Mouse (Mus musculus) adrenal gland, adult (tissue): Measurements from ENCODE around the gene Gm7138.
"Not testable (repeated sequence)": the region's sequence is repeated elsewhere in the genome, so short reads cannot be mapped to it uniquely, and the experiment has no call there.

Experiments used
- DNase-seq, 2 experiments: peaks; one replicate each; pipeline ENCODE4 v3.0.0; 2022 to 2023; ENCODE audit warnings: low spot score in 1 of 2; ENCODE audit not compliant: inconsistent age in 2 of 2

Gm7138 gene

DNA sequence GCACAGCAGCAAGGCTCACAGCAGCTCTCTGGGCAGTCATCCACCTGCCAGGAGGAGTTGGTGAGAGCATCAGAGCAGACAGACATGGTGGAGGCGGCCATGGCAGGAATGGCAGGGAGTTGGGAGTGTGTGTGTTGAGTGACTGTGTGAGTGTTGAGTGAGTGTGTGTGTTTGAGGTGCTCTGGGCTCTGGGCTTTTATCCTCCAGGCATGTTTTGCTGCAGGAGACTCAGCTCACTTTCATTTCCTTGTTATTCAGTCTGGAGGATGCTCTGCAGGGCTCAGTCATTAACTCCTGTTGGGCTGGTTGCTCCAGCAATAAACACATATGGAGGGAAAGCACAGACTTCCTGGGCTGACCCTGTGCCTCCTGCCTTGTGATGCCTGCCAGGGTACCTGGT lies at the start of gene Gm7138:
TSS of gene Gm7138 (minus strand) at position 101 of the 400 bp plus-strand sequence.
- DNase-seq = not testable (repeated sequence)

DNA sequence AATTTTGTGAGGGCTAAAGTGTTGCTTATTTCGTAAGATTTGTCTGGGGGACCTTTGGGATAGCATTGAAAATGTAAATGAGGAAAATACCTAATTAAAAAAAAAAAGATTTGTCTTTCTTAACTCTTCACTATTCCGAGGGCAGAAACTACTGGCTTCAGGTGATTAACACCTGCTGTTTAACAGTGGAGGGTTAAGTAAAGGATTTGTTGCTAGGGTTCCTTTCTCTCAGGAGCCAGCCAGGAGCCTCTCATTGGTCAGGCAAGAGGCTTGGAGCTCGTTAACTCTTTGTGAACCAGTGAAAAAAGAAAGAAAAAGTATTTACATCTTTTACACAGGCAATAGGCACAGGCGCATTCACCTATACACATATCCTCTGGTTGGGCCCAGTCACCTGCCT lies 42.5 kb upstream of the Gm7138 start:
- DNase-seq = no peak

DNA sequence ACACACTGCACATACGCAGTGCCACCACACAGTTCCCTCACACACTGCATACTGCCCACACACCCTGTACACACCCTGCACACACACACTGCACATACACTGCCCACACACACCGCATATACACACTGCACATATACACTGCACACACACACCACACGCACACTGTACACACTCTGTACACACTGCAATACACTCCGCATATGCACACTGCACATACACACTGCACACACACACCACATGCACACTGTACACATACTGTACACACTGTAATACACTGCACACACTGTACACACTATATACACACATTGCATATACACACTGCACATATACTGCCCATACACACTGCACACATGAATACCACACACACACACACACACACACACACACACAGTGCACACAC lies 41.8 kb upstream of the Gm7138 start:
- DNase-seq = no peak

DNA sequence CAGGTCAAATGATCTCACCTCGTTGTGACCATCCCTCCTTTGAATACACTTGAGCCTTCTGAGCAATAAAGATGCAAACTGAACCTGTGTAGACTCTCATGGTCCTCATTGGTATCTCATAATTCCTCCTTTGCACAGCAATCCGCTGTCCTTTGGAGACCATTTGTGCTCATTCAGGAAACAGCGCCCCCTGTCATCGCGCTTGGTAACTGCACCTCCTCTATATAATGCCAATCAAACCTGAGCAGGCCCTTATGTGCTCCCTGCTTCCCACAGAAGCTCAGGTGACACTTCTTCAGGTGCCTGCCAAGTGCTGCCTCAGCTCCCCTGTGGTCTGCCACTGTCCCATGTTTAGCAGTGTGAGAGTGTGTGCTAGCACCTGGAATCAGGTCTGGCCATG lies 38.8 kb upstream of the Gm7138 start:
- DNase-seq = peak in 1 of 2 experiments; percentile 54

DNA sequence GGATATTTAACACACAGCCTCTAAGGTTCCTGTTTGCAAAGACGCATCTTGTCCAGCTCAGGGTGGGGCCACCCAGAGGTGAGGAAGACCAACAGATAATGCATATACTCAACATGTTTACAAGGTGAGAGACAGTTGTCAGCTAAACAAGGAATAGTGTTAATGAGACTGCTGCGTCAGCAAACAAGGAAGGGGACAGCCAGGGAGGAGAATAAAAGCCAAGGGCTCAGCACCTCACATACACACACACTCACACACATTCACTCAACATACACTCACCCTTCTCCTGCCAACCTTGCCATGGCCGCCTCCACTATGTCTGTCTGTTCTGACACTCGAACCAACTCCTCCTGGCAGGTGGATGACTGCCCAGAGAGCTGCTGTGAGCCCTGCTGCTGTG lies 37.6 kb upstream of the Gm7138 start, which contains the start of gene Gm2696:
TSS of gene Gm2696 (plus strand) at position 301 of the 400 bp plus-strand sequence.
- no peak for DNase-seq

DNA sequence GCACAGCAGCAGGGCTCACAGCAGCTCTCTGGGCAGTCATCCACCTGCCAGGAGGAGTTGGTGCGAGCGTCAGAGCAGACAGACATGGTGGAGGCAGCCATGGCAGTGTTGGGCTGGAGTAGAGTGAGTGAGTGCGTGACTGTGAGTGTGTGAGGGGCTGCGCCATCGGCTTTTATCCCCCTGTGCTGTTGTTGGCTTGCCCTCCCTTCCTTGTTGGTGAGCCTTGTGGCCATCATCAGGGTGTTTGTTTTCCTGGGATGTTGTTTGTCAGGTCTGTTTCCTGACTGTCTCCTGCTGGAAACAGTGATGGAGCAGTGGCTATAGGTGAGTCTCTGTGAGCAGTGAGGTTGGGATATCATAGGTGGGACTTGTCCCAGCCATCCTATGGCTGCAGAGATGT lies 35.0 kb upstream of the Gm7138 start, which contains the start of gene Gm9507:
TSS of gene Gm9507 (minus strand) at position 101 of the 400 bp plus-strand sequence.
- no peak for DNase-seq

DNA sequence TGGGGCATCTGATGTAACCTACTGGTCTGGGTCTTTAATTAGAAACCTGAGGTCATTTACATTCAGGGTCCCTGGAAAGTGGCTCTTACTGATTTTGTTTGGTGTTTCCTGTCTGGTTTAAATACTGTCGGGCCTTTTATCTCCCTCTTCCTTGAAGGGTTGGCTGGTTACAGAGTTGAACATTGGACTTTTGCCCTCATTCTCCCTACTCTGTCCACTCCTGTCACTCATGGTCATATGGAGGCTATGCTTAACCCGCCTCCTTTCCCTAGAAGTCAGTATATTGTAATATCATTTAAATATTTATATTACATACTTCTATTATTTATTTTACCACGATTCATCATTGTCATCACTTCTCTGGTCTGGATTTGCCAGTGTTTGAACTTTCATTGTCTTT lies 27.4 kb upstream of the Gm7138 start:
- DNase-seq = no peak

DNA sequence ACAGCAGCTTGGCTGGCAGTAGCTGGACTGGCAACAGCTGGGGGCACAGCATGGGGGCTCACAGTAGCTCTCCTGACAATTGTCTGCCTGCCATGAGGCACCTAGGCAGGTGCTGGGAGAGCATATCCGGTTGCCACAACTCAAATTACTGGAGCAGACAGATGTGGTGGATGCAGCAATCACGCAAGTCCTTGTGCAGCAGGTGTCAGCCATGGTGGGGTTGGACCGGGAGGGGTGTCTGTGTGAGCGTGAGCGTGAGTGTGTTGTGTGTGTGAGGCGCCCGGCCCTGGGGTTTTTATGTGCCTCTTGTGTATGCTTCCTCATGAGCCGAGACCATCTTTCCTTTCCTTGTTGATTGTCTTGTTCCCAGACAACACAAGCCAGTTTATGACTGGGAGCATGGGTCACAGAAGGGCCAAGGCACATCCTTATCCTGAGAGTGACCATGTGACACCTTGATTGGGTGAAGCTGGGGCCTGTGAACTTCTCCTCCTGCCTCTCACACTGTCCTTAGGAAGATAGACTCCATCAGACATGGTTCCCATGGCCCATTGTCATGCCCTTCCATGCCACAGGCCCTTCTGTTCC lies 22.3 kb upstream of the Gm7138 start, which contains the start of gene Gm19668:
TSS of gene Gm19668 (minus strand) at position 213 of the 588 bp plus-strand sequence.
- DNase-seq = no peak

DNA sequence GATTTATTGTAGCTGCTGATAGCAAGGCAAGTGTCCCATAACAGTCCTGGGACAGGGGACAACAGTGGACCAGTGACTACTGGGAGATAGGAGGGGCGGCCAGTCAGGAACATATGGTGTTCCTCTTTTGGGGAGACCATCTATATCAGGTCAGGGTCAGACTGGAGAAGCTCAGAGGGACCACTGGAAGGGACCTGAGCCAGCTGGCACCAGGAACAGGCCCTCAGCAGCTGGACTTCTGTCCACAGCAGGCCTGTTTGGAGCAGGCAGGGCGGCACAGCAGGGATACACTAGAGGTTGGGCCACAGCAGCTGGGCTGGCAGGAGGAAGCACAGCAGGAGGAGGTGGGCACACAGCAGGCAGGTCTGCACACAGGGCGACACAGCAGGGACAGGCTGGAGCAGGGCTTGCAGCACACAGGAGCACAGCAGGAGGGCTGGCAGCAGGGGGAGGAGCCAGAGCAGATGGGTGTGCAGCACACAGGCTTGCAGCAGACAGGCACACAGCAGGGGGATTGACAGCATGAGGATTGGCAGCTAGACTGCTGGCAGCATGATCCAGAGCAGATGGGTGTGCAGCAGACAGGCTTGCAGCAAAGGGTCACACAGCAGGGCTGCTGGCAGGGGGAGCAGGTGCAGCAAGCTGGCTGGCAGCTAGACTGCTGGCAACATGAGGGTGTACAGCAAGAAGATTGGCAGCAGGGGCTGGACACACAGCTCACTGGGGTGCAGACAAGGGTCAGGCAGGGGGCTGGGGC lies 21.6 kb upstream of the Gm7138 start:
- DNase-seq = not testable (repeated sequence)

DNA sequence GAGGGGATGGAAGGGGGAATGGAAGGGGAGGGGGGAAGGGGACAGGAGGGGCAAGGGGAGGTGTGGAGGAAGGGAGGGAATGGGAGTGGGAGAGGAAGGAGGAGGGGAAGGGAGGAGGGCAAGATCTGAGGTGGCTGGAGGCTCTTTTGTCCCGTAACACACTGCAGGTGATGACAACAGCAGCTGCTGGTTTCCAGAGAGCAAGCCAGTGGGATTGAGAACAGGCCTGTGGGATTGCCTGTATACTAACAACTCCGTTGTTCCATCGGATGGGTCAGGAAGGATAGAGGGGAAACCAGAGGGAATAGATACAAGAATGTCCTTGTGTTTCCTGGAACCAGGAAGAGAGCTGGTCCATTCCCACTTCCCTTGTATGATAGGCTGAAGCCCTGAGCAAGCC lies 20.9 kb upstream of the Gm7138 start:
- no peak for DNase-seq

DNA sequence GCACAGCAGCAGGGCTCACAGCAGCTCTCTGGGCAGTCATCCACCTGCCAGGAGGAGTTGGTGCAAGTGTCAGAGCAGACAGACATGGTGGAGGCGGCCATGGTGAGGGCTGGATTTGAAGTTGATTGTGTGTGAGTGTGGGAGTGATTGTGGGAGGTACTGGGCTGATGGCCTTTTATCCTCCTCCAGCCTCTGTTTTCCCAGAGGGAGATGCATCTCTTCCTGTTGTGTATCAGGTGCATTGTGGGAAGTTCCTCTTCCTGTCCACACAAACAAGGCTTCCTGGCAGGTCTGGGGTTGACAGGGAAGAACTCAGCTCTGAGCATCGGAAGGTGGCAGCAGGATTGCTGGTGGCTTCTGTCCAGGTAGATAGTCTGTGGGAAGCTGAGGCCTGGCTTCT lies 18.2 kb upstream of the Gm7138 start, which contains the start of gene Gm9639:
TSS of gene Gm9639 (minus strand) at position 101 of the 400 bp plus-strand sequence.
- no peak for DNase-seq

DNA sequence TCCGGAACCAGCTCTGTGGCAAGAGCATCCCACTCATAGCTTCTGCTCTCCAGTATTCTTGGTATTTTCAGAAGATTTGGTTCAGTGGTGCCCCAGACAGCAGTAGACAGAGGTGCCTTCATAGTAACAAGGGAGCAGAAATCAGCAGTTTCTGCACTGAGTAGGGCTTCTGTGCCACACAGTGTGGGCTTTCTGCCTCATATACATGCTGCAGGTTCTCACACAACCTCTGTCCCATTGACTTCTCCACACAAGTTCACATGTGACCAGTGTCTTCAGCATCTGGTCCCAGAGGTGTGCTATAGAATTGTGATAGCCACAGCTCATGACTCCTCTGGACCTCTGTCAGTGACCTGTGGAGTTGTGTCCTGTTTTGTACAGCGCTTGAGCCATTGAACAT lies 11.9 kb upstream of the Gm7138 start:
- DNase-seq = no peak

DNA sequence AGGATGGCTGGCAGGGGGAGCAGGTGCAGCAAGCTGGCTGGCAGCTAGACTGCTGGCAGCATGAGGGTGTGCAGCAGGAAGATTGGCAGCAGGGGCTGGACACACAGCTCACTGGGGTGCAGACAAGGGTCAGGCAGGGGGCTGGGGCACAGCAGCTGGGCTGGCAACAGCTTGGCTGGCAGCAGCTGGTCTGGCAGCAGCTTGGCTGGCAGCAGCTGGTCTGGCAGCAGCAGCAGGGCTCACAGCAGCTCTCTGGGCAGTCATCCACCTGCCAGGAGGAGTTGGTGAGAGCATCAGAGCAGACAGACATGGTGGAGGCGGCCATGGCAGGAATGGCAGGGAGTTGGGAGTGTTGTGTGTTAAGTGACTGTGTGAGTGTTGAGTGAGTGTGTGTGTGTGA lies 11.1 kb upstream of the Gm7138 start, which contains the start of gene Gm7137:
TSS of gene Gm7137 (minus strand) at position 325 of the 400 bp plus-strand sequence.
- not testable (repeated sequence) for DNase-seq

DNA sequence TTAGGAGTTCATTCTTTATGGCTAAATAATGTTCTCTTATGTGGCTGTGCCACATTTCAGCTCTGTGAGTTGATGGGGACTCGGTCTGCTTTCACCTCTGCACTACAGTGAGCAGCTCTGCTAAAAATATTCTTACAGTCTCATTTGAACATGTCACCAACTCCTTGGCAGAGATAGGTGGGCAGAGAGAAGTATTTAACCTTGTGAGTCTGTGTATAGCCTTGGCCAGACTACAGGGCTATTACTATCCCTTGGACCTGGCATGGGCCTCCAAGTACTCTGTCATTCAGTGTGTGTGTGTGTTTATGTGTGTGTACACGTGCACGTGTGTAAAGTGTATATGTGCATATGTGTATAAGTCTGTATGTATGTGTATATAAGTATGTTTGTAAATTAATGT lies 6.7 kb upstream of the Gm7138 start:
- DNase-seq = not testable (repeated sequence)

DNA sequence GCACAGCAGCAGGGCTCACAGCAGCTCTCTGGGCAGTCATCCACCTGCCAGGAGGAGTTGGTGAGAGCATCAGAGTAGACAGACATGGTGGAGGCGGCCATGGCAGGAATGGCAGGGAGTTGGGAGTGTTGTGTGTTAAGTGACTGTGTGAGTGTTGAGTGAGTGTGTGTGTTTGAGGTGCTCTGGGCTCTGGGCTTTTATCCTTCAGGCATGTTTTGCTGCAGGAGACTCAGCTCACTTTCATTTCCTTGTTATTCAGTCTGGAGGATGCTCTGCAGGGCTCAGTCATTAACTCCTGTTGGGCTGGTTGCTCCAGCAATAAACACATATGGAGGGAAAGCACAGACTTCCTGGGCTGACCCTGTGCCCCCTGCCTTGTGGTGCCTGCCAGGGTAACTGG lies 5.7 kb upstream of the Gm7138 start, which contains the start of gene Gm3250:
TSS of gene Gm3250 (minus strand) at position 101 of the 400 bp plus-strand sequence.
- not testable (repeated sequence) for DNase-seq

DNA sequence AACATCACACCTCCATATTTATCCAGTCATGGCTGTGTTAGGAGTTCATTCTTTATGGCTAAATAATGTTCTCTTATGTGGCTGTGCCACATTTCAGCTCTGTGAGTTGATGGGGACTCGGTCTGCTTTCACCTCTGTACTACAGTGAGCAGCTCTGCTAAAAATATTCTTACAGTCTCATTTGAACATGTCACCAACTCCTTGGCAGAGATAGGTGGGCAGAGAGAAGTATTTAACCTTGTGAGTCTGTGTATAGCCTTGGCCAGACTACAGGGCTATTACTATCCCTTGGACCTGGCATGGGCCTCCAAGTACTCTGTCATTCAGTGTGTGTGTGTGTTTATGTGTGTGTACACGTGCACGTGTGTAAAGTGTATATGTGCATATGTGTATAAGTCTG lies 4.6 kb downstream of the Gm7138 start:
- not testable (repeated sequence) for DNase-seq

DNA sequence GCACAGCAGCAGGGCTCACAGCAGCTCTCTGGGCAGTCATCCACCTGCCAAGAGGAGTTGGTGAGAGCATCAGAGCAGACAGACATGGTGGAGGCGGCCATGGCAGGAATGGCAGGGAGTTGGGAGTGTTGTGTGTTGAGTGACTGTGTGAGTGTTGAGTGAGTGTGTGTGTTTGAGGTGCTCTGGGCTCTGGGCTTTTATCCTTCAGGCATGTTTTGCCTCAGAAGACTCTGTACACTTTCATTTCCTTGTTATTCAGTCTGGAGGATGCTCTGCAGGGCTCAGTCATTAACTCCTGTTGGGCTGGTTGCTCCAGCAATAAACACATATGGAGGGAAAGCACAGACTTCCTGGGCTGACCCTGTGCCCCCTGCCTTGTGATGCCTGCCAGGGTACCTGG lies 5.5 kb downstream of the Gm7138 start, which contains the start of gene Gm3238:
TSS of gene Gm3238 (minus strand) at position 101 of the 400 bp plus-strand sequence.
- not testable (repeated sequence) for DNase-seq

DNA sequence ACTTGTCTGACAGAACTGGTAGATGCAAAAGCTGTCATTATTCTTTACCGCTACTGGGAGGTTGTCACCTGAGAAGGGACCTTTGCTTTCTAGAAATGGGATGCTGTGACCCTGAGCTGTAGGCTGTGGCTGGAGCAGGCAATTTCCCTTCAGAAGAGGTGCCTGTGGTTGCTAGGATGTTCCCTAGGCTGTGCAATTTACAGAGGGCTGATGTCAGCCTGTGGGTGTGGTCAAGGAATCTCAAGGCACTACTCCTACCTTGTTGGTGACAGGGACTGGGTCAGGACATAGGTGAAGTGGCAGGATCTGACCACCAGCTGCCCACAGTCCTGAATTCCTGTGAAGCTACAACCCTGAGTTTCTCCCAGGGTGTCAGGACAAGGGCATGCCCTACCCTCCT lies 7.0 kb downstream of the Gm7138 start:
- no peak for DNase-seq

DNA sequence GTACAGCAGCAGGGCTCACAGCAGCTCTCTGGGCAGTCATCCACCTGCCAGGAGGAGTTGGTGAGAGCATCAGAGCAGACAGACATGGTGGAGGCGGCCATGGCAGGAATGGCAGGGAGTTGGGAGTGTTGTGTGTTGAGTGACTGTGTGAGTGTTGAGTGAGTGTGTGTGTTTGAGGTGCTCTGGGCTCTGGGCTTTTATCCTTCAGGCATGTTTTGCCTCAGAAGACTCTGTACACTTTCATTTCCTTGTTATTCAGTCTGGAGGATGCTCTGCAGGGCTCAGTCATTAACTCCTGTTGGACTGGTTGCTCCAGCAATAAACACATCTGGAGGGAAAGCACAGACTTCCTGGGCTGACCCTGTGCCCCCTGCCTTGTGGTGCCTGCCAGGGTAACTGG lies 17.2 kb downstream of the Gm7138 start, which contains the start of gene Gm3233:
TSS of gene Gm3233 (minus strand) at position 101 of the 400 bp plus-strand sequence.
- not testable (repeated sequence) for DNase-seq

DNA sequence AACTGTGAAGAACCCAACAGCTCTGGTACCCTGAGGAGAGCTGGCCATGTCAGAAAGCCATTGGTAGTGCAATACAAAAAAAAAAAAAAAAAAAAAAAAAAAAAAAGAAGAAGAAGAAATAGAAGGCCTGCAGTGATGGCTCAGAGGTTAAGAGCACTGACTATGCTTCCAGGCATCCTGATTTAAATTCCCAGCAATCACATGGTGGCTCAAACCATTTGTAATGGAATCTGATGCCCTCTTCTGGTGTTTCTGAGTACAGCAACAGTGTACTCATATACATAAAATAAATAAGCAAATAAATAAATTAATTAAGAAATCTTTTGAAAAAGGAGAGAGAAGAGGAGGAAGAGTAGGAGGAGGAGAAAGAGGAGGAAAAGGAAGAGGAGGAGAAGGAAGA lies 23.3 kb downstream of the Gm7138 start:
- DNase-seq = no peak

DNA sequence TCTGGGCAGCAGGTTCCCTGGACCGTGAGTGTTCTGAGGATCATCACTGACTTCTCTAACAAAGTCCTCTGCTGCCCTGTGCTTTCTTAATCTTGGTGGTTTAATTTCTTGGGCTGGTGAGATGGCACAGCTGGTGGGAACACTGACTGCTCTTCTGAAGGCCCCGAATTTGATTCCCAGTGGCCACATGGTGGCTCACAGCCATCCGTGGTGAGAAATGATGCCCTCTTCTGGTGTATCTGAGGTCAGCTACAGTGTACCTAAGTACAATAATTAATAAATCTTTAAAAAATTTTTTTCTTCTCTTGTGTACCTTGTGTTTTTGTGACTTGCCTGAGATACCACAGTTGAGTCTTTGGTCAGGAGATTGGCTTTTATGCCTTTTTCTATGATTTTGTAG lies 24.4 kb downstream of the Gm7138 start:
- not testable (repeated sequence) for DNase-seq

DNA sequence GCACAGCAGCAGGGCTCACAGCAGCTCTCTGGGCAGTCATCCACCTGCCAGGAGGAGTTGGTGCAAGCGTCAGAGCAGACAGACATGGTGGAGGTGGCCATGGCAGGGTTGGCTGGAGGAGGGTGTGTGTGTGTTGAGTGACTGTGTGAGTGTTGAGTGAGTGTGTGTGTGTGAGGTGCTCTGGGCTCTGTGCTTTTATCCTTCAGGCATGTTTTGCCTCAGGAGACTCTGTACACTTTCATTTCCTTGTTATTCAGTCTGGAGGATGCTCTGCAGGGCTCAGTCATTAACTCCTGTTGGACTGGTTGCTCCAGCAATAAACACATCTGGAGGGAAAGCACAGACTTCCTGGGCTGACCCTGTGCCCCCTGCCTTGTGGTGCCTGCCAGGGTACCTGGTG lies 25.5 kb downstream of the Gm7138 start, which contains the start of gene Gm9736:
TSS of gene Gm9736 (minus strand) at position 101 of the 400 bp plus-strand sequence.
- DNase-seq = not testable (repeated sequence)
